Mouse (Mus musculus): Measurements from ENCODE around the gene Pparg.

DNA sequence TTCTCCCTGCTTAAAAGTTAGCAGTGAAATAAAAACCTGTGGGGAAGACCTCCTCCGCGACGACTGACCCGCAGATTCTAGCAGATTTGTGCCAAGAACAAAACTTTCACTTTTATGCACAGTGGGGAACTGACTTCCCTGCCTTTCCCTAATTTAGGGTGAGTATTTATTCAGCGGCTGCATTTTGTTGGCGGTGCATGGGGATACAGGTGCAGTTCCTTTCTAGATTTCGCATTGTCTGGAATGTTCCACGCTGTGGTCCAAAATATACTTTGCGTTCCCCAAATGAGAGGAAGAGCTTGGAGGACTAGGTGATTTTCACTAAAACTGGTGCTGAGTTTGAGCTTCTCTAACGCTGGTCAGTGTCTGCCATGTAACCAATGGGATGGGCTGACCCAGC is 16.6 kb upstream of the Pparg start:
- TF ChIP-seq POLR2A (IDR thresholded peaks at IDR 0.05; ENCODE audit: insufficient read depth, low read depth, low read length) (no peak), CTCF (IDR thresholded peaks at IDR 0.05; ENCODE audit: insufficient read depth, low read depth, low read length) (no peak)
